In genomic region chr15:99589237-99589636, GRCm38 (mm10) we compare ENCODE assay signal across 23 mouse cellular contexts. TPM values are rescaled to one million over a fixed set of nuclear protein-coding genes. Genes with fewer than 3 reads are reported as not detected.
"Had no signal": no experiment of that assay in that cellular context is flagged by ENCODE, and none has a peak within 500 bp of the region (broad histone marks: within the 10 kb centered on the region; RNA-seq: fewer than 3 reads in every experiment).

No protein-coding gene starts in this region.

- H3K36me3 ChIP-seq: limb, embryonic 12.5 days; limb, embryonic 15.5 days; midbrain, embryonic 12.5 days; midbrain, embryonic 15.5 days; neural tube, embryonic 13.5 days; stomach, embryonic 15.5 days had no signal

- DNase-seq: kidney, adult 18-20 months; kidney, adult 9 months; kidney, postnatal 4 days; left cerebral cortex, postnatal 4 days; liver, postnatal 0 days; retina, postnatal 1 day; right cerebral cortex, postnatal 25 days; spleen, adult 18-20 months; thymus, postnatal 25 days had no signal

- H3K4me3 ChIP-seq: midbrain, embryonic 12.5 days; midbrain, embryonic 15.5 days; neural tube, embryonic 13.5 days; stomach, embryonic 15.5 days had no signal

- H3K4me2 ChIP-seq: limb, embryonic 12.5 days; limb, embryonic 15.5 days; liver, embryonic 11.5 days; midbrain, embryonic 12.5 days; midbrain, embryonic 15.5 days; neural tube, embryonic 13.5 days; stomach, embryonic 15.5 days had no signal

RNA-seq across cellular contexts. Expression of gene Aqp5, which starts 1.3 kb away (rescaled TPM):
- polyA plus RNA-seq: inflammation-experienced regulatory T-cells, adult 6 months; limb, embryonic 12.5 days; liver, postnatal 0 days had no signal

RNA-seq across cellular contexts. Expression of gene Aqp2, which starts 10.4 kb away (rescaled TPM):
- polyA plus RNA-seq: inflammation-experienced regulatory T-cells, adult 6 months; intestine, embryonic 16.5 days; limb, embryonic 12.5 days; limb, embryonic 15.5 days; liver, embryonic 11.5 days; liver, embryonic 14.5 days; liver, postnatal 0 days; lung, embryonic 16.5 days; midbrain, embryonic 12.5 days; midbrain, embryonic 15.5 days; neural tube, embryonic 13.5 days; stomach, embryonic 15.5 days; thymus, postnatal 0 days; urinary bladder, adult 2 months had no signal

RNA-seq across cellular contexts. Expression of gene Aqp6, which starts 12.0 kb away (rescaled TPM):
- polyA plus RNA-seq: inflammation-experienced regulatory T-cells, adult 6 months; intestine, embryonic 16.5 days; kidney, embryonic 16.5 days; limb, embryonic 12.5 days; limb, embryonic 15.5 days; liver, embryonic 11.5 days; liver, embryonic 14.5 days; liver, postnatal 0 days; lung, embryonic 16.5 days; stomach, embryonic 15.5 days; thymus, postnatal 0 days had no signal
